Mouse (Mus musculus) heart, postnatal 0 days (tissue): ENCODE results near the gene Tbc1d10a. TPM values are rescaled to one million over a fixed set of nuclear protein-coding genes. Genes with fewer than 3 reads are reported as not detected.

Experiments
- ATAC-seq: fragments of 200-750 bp; cut with Nextera tagmentation; 2 replicates; pipeline ENCODE4 v1.8.0; 2017; ENCODE audit warnings: low read depth, moderate number of reproducible peaks, moderate library complexity; ENCODE audit not compliant: insufficient read depth
- DNase-seq: peaks from one replicate; pipeline ENCODE4 v3.0.0-alpha.2; 2016; ENCODE audit warnings: low spot score
- H3K27ac ChIP-seq: fragments of 300-500 bp; sonication (generic); 2 replicates; pipeline ENCODE4 v1.5.1; 2014; ENCODE audit warnings: low read depth, mild to moderate bottlenecking
- H3K27me3 ChIP-seq: fragments of 300-500 bp; sonication (generic); 2 replicates; pipeline ENCODE4 v1.6.1; 2014; ENCODE audit warnings: low read length, mixed read lengths; ENCODE audit not compliant: control insufficient read depth, insufficient read depth
- H3K36me3 ChIP-seq: fragments of 300-500 bp; sonication (generic); replicated peaks from 2 replicates; pipeline ENCODE4 v1.6.1; 2014; ENCODE audit warnings: low read length, mixed read lengths; ENCODE audit not compliant: control insufficient read depth, insufficient read depth
- H3K4me1 ChIP-seq: fragments of 300-500 bp; sonication (generic); 2 replicates; pipeline ENCODE4 v1.6.1; 2014; ENCODE audit warnings: antibody characterized with exemption; ENCODE audit not compliant: control insufficient read depth, insufficient read depth
- H3K4me2 ChIP-seq: fragments of 300-500 bp; sonication (generic); 2 replicates; pipeline ENCODE4 v1.6.1; 2014; ENCODE audit warnings: low read depth, mild to moderate bottlenecking, low read length, moderate library complexity
- H3K4me3 ChIP-seq: fragments of 300-500 bp; sonication (generic); 2 replicates; pipeline ENCODE4 v1.5.1; 2014; ENCODE audit warnings: low read depth, low read length
- H3K9ac ChIP-seq: fragments of 300-500 bp; sonication (generic); replicated peaks from 2 replicates; pipeline ENCODE4 v1.6.1; 2014; ENCODE audit warnings: low read depth, low read length, mixed read lengths
- H3K9me3 ChIP-seq: fragments of 300-500 bp; sonication (generic); replicated peaks from 2 replicates; pipeline ENCODE4 v1.6.1; 2016; ENCODE audit warnings: low read length; ENCODE audit not compliant: control insufficient read depth
- CTCF ChIP-seq: IDR thresholded peaks from 2 replicates; pipeline ENCODE4 v1.5.1; 2016; ENCODE audit warnings: antibody characterized with exemption, control low read depth, low read depth
- EP300 ChIP-seq: IDR thresholded peaks from 2 replicates; pipeline ENCODE4 v1.6.1; 2016; ENCODE audit warnings: antibody characterized with exemption, low read depth
- WGBS: fragments of 180-500 bp; shearing (Covaris S2); extraction: QIAGEN DNeasy Blood & Tissue Kit; methylation state at CpG from one replicate; pipeline ENCODE4 v1.1.7; 2014; 5-methylcytosine and 5-hydroxymethylcytosine counted together
- polyA plus RNA-seq: library from polyadenylated mRNA; unstranded; fragments of >200 nt; fragmentation: Nextera tagmentation; extraction: Ambion mirVana; gene quantifications from 2 replicates; pipeline ENCODE4 v1.2.1, GENCODE M21; 2015
- total RNA-seq: library from RNA; depleted of rRNA; stranded (reverse); fragments of >200 nt; gene quantifications from 2 replicates; pipeline ENCODE4 v1.2.3, GENCODE M21; 2014; ENCODE audit warnings: low replicate concordance

Tbc1d10a gene
- total and polyA plus RNA-seq, 2 experiments from 2014 or later = 10.9 to 31.3 TPM

DNA sequence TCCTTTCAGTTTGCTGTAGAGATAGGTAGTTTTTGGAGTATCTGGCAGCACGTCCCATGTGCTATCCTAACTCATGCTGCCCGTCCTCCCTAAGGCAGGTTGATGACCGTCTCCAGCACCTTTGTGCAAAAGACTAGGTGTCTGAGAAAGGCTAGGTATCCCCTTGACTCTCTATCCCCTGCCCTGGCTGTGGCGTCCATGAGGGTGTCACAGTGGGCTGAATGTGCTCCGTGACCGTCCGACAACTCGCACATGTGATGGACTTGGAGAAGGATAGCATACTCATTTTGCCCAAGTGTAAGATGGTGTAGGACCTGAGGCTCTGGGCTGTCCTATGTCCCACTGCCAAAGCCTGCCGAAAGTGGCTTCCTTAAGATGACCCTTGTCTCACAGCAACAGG, 21.1 kb downstream of the Tbc1d10a start:
- no peak overlapping the region for H3K27ac ChIP-seq
- peaks cover 24% of the 10 kb centered on the region for H3K4me1 ChIP-seq
- H3K9me3 ChIP-seq = no peaks in the 10 kb centered on the region
- no peak overlapping the region for H3K9ac ChIP-seq
- no peak for ATAC-seq
- 88% methylated on average over 9 of the region's 9 CpGs for WGBS
- no peaks in the 10 kb centered on the region for H3K27me3 ChIP-seq
- H3K36me3 ChIP-seq = peaks cover 31% of the 10 kb centered on the region
- DNase-seq = no peak
- TF ChIP-seq CTCF = no peak
- TF ChIP-seq EP300 = no peak
- H3K4me3 ChIP-seq = no peak overlapping the region
- H3K4me2 ChIP-seq = no peak overlapping the region

DNA sequence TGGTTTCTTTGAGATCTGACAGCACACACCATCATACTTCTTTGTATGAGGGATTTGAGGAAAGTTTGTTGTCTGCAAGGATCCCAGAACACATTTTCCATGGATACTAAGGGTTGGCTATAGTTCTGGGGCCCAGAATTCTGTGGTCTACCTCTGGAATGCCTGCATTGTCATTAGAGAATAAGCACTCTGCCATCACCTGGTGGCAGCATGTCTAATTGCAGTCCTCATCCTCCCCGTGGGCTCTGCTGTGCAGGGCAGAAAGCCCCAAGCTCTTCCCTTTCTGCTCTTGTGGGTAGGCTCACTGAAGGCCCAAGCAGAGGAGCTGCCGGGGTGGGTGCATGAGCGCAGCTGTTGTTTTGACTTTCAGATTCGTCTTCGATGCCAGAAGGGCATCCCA, 23.0 kb downstream of the Tbc1d10a start:
- ATAC-seq = peak; percentile 59
- WGBS = 75% methylated on average over 5 of the region's 5 CpGs

GRCm38 (mm10) chr11:4210786-4211185, 24.2 kb downstream of the Tbc1d10a start:
- no peak for DNase-seq
- Histone ChIP-seq H3K9me3 (no peaks in the 10 kb centered on the region), H3K27me3 (no peaks in the 10 kb centered on the region), H3K4me1 (peaks cover 11% of the 10 kb centered on the region; the same call in 1 of the 2 replicates), H3K9ac (no peak overlapping the region), H3K4me2 (no peak overlapping the region), H3K27ac (no peak overlapping the region), H3K36me3 (peaks cover 59% of the 10 kb centered on the region), H3K4me3 (no peak overlapping the region)
- ATAC-seq = no peak
- 56% methylated on average over 1 of the region's 1 CpGs for WGBS
- TF ChIP-seq EP300 (no peak), CTCF (no peak)

More for the DNA sequence above, 23.0 kb downstream of the Tbc1d10a start:
- no peak for DNase-seq
- no peaks in the 10 kb centered on the region for H3K27me3 ChIP-seq
- 0 out of 2 replicates have a peak, but pooled peaks cover 12% of the 10 kb centered on the region for H3K4me1 ChIP-seq
- peaks cover 48% of the 10 kb centered on the region for H3K36me3 ChIP-seq
- H3K9ac ChIP-seq = no peak overlapping the region
- H3K9me3 ChIP-seq = no peaks in the 10 kb centered on the region
- H3K27ac ChIP-seq = no peak overlapping the region
- TF ChIP-seq EP300 (no peak), CTCF (peak; percentile 59)
- H3K4me3 ChIP-seq = no peak overlapping the region
- H3K4me2 ChIP-seq = no peak overlapping the region

DNA sequence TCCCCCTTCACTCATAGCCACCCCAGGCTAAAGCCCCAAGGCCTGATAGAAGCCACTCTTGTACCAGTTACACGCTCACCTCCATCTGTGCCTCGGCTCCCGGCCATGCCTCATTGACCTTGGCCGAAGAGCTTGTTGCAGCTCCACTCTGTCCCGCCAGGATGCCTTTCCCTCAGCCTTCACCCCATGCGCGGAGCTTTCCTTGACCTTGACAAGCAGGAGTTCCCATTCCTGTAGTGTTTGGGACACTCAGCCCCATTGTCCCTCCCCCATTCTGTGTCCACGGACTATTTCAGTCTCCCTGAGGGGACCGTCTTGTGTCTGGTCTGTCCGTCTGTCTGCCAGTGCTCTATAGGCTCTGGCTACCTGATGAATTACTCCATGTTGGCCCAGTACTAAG, 26.5 kb downstream of the Tbc1d10a start:
- TF ChIP-seq CTCF = no peak
- no peak for TF ChIP-seq EP300
- H3K36me3 ChIP-seq = peaks cover 39% of the 10 kb centered on the region

DNA sequence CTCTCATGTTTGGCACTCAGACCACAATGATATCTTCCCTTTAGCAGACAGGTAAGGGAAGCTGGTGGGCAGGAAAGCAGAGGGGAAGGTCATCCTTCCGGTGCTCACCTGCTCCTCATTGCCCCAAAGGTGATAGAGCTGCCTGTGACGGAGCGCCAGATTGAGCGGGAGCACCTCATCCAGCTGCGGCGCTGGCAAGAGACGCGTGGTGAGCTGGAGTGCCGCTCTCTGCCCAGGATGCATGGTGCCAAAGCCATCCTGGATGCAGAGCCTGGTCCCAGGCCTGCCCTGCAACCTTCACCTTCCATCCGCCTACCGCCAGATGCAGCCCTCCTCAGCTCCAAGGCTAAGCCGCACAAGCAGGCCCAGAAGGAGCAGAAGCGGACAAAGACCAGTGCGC, 28.0 kb downstream of the Tbc1d10a start:
- no peak overlapping the region for H3K4me3 ChIP-seq
- DNase-seq = no peak
- TF ChIP-seq EP300 = no peak
- no peak for TF ChIP-seq CTCF
- WGBS = 92% methylated on average over 14 of the region's 14 CpGs
- peaks cover 33% of the 10 kb centered on the region for H3K36me3 ChIP-seq
- no peak overlapping the region for H3K4me2 ChIP-seq
- no peak for ATAC-seq
- no peaks in the 10 kb centered on the region for H3K27me3 ChIP-seq
- H3K9ac ChIP-seq = no peak overlapping the region
- H3K27ac ChIP-seq = no peak overlapping the region
- H3K4me1 ChIP-seq = peaks cover 27% of the 10 kb centered on the region; the same call in 1 of the 2 replicates
- H3K9me3 ChIP-seq = no peaks in the 10 kb centered on the region

More for the DNA sequence above, 26.5 kb downstream of the Tbc1d10a start:
- 58% methylated on average over 10 of the region's 10 CpGs for WGBS
- no peak for DNase-seq
- no peak overlapping the region for H3K4me2 ChIP-seq
- ATAC-seq = no peak
- peaks cover 21% of the 10 kb centered on the region; the same call in 1 of the 2 replicates for H3K4me1 ChIP-seq
- no peaks in the 10 kb centered on the region for H3K27me3 ChIP-seq
- no peak overlapping the region for H3K4me3 ChIP-seq
- no peak overlapping the region for H3K27ac ChIP-seq
- H3K9ac ChIP-seq = no peak overlapping the region
- H3K9me3 ChIP-seq = no peaks in the 10 kb centered on the region

DNA sequence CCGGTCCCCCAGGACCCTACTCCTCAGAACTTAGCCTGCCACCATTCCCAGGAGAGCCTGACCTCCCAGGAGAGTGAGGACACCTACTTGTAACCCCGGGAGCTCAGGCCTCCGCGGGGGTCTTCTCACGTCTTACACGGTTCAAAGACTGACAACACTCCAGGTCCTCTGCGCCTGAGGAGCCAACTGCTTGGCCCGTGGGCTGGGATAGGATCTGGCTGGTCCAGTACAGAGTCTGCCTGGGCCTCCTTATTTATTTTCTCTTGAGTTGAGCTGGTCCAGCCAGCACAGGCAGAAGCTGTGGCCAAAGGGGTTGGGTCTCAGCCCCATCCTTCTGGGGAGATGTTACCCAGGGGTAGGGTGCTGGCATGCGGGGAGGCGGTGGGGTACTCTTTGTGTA, 28.5 kb downstream of the Tbc1d10a start:
- Histone ChIP-seq H3K27me3 (no peaks in the 10 kb centered on the region), H3K4me2 (no peak overlapping the region), H3K9ac (no peak overlapping the region), H3K36me3 (peaks cover 30% of the 10 kb centered on the region), H3K4me1 (peaks cover 27% of the 10 kb centered on the region; the same call in 1 of the 2 replicates), H3K9me3 (no peaks in the 10 kb centered on the region), H3K4me3 (no peak overlapping the region), H3K27ac (no peak overlapping the region)
- ATAC-seq (no peak), DNase-seq (no peak)
- 74% methylated on average over 10 of the region's 10 CpGs for WGBS
- no peak for TF ChIP-seq EP300
- TF ChIP-seq CTCF = no peak
